Mouse (Mus musculus): ENCODE results near the gene Rpl27. TPM values are rescaled to one million over a fixed set of nuclear protein-coding genes. Genes with fewer than 3 reads are reported as not detected.

Rpl27 gene
- total and polyA plus RNA-seq, 3 experiments: 595 to 2,621 TPM; not detected in 1

GRCm38 (mm10) chr11:101435831-101436230 is 6.3 kb upstream of the Rpl27 start:
- H3K79me2 ChIP-seq (ENCODE audit: control insufficient read depth, insufficient read depth, low read length, poor library complexity): no peaks in the 10 kb centered on the region
- TF ChIP-seq POLR2AphosphoS5 (IDR thresholded peaks at IDR 0.05; ENCODE audit: borderline replicate concordance, low read depth, low read length) (no peak), TCF12 (IDR thresholded peaks at IDR 0.05; ENCODE audit: low read depth, low read length) (no peak), TAL1 (IDR thresholded peaks at IDR 0.05; ENCODE audit: low read length) (no peak), MYC (IDR thresholded peaks at IDR 0.05; ENCODE audit: low read depth, low read length) (no peak), SIN3A (IDR thresholded peaks at IDR 0.05; ENCODE audit: low read length) (no peak), BHLHE40 (IDR thresholded peaks at IDR 0.05; ENCODE audit: borderline replicate concordance, low read depth, low read length) (no peak), ZC3H11A (IDR thresholded peaks at IDR 0.05; ENCODE audit: low read depth, low read length) (no peak), ZNF384 (IDR thresholded peaks at IDR 0.05; ENCODE audit: low read depth, low read length) (no peak), NELFE (IDR thresholded peaks at IDR 0.05; ENCODE audit: low read depth, low read length) (no peak)
- no peaks in the 10 kb centered on the region for H3K27me3 ChIP-seq (ENCODE audit: control insufficient read depth in 1 of 2, insufficient read depth in 2 of 2, low read length in 2 of 2)
- H3K9me3 ChIP-seq (replicated peaks; ENCODE audit: insufficient read depth, low read length): no peaks in the 10 kb centered on the region
- H3K4me1 ChIP-seq (ENCODE audit: control insufficient read depth in 1 of 2, insufficient read depth in 2 of 2, low read length in 2 of 2): no peaks in the 10 kb centered on the region
- DNase-seq (ENCODE audit: low read depth, low spot score): no peak
- peaks cover 2 to 3% of the 10 kb centered on the region in 2 experiments; a peak in 2 of 4 replicates for H3K36me3 ChIP-seq (ENCODE audit: control insufficient read depth in 1 of 2, insufficient read depth in 2 of 2, low read length in 2 of 2)
- no peak overlapping the region for H3K27ac ChIP-seq (ENCODE audit: control insufficient read depth, low read depth, low read length)
- no peak overlapping the region for H3K9ac ChIP-seq (ENCODE audit: control insufficient read depth, low read depth, low read length, poor library complexity, severe bottlenecking)
- H3K4me3 ChIP-seq (ENCODE audit: control insufficient read depth in 1 of 2, insufficient read depth in 1 of 2, low read depth in 2 of 2, low read length in 2 of 2): no peak overlapping the region

DNA sequence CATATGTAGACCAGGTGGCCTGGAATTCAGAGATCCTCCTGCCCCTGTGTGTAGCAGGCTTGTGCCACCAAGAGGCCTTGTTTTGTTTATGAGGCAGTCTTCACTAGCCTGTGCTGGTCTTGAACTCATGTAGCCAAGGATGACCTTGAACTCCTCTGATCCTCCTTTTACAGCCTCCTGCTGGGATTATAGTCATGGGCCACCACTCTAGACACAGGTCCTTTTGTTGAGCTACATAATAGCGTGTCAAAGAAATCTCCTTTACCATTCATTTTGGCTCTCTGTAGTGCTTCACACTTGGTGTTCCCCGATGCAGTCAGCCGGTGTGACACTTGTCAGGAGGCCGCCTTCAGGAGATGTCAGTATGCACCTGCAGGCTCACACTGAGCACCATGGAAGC is 5.2 kb upstream of the Rpl27 start:
- peaks cover 2 to 4% of the 10 kb centered on the region in 2 experiments; a peak in 3 of 4 replicates for H3K36me3 ChIP-seq (ENCODE audit: control insufficient read depth in 1 of 2, insufficient read depth in 2 of 2, low read length in 2 of 2)
- no peaks in the 10 kb centered on the region for H3K4me1 ChIP-seq (ENCODE audit: control insufficient read depth in 1 of 2, insufficient read depth in 2 of 2, low read length in 2 of 2)
- no peak overlapping the region for H3K27ac ChIP-seq (ENCODE audit: control insufficient read depth, low read depth, low read length)
- no peaks in the 10 kb centered on the region for H3K9me3 ChIP-seq (replicated peaks; ENCODE audit: insufficient read depth, low read length)
- no peak for DNase-seq (ENCODE audit: low read depth, low spot score)
- no peak for TF ChIP-seq HCFC1 (IDR thresholded peaks at IDR 0.05; ENCODE audit: low read depth, low read length)
- no peak for TF ChIP-seq ZKSCAN1 (IDR thresholded peaks at IDR 0.05; ENCODE audit: low read depth, low read length)
- TF ChIP-seq USF2 (IDR thresholded peaks at IDR 0.05; ENCODE audit: borderline replicate concordance in 1 of 2, insufficient read depth in 1 of 2, low read depth in 1 of 2, low read length in 2 of 2): no peak
- no peak for TF ChIP-seq POLR2AphosphoS2 (IDR thresholded peaks at IDR 0.05; ENCODE audit: low read length)
- TF ChIP-seq TAL1 (IDR thresholded peaks at IDR 0.05; ENCODE audit: low read length): no peak
- no peak for TF ChIP-seq GATA1 (IDR thresholded peaks at IDR 0.05; ENCODE audit: low read depth, low read length)
- TF ChIP-seq MAX (IDR thresholded peaks at IDR 0.05; ENCODE audit: low read length): no peak
- TF ChIP-seq E2F4 (IDR thresholded peaks at IDR 0.05; ENCODE audit: borderline replicate concordance, low read depth, low read length): no peak
- TF ChIP-seq MXI1 (IDR thresholded peaks at IDR 0.05; ENCODE audit: low read depth, low read length): no peak
- TF ChIP-seq MAZ (IDR thresholded peaks at IDR 0.05; ENCODE audit: low read depth, low read length): no peak
- TF ChIP-seq KAT2A (conservative IDR thresholded peaks at IDR 0.05; ENCODE audit: low read depth, low read length): no peak
- H3K4me3 ChIP-seq (ENCODE audit: control insufficient read depth in 1 of 2, insufficient read depth in 1 of 2, low read depth in 2 of 2, low read length in 2 of 2): no peak overlapping the region
- H3K27me3 ChIP-seq (ENCODE audit: control insufficient read depth in 1 of 2, insufficient read depth in 2 of 2, low read length in 2 of 2): no peaks in the 10 kb centered on the region
- H3K79me2 ChIP-seq (ENCODE audit: control insufficient read depth, insufficient read depth, low read length, poor library complexity): no peaks in the 10 kb centered on the region
- no peak overlapping the region for H3K9ac ChIP-seq (ENCODE audit: control insufficient read depth, low read depth, low read length, poor library complexity, severe bottlenecking)

Data from MEL (cell line).